Mouse (Mus musculus): ENCODE data around the gene Cfap58.

The Cfap58 gene

GRCm38 (mm10) chr19:47914191-47914590 is 23.3 kb upstream of the Cfap58 start:
- CTCF ChIA-PET, result interaction anchor here (0.6 kb wide), 2 partner anchors 13 to 385 kb away, joined by 3 to 5 read pairs; no protein-coding TSS in a partner anchor

- CTCF ChIA-PET, result interaction anchor here (0.7 kb wide), 1 partner anchor 28 kb away, joined by 3 read pairs; no protein-coding TSS in a partner anchor
Measured at GRCm38 (mm10) chr19:47915251-47915650, 22.2 kb upstream of the Cfap58 start.

- CTCF ChIA-PET, result interaction anchor here (0.9 to 2.3 kb wide), 3 partner anchors 12 to 27 kb away, joined by 3 to 9 read pairs (median 5); no protein-coding TSS in a partner anchor
Measured at GRCm38 (mm10) chr19:47917396-47917795, 20.1 kb upstream of the Cfap58 start.

GRCm38 (mm10) chr19:47918016-47918415 is 19.5 kb upstream of the Cfap58 start:
- CTCF ChIA-PET, result interaction anchor here (1.0 to 2.3 kb wide), 2 partner anchors 13 to 27 kb away, joined by 3 to 9 read pairs; no protein-coding TSS in a partner anchor

GRCm38 (mm10) chr19:47918455-47919101 is 18.9 kb upstream of the Cfap58 start:
- CTCF ChIA-PET, result interaction anchor here (0.8 to 2.3 kb wide), 3 partner anchors 14 to 52 kb away, joined by 3 to 9 read pairs (median 5); no protein-coding TSS in a partner anchor

GRCm38 (mm10) chr19:47919126-47919965 is 18.1 kb upstream of the Cfap58 start, which contains the start of the genes Cfap43 and Itprip:
Cfap43 (minus strand) TSS chr19:47919287.
Itprip (minus strand) TSS chr19:47919299.
- CTCF ChIA-PET, result interaction anchor here (0.8 to 2.3 kb wide), 4 partner anchors 13 to 53 kb away, joined by 3 to 9 read pairs (median 4); no protein-coding TSS in a partner anchor

- CTCF ChIA-PET, result interaction anchor here (0.6 to 1.5 kb wide), 3 partner anchors 12 to 35 kb away, joined by 4 to 5 read pairs (median 4); no protein-coding TSS in a partner anchor
Measured at GRCm38 (mm10) chr19:47919966-47920375, 17.5 kb upstream of the Cfap58 start.

- CTCF ChIA-PET, result no interaction called here
Measured at GRCm38 (mm10) chr19:47925819-47926218, 11.7 kb upstream of the Cfap58 start.

- CTCF ChIA-PET, result no interaction called here
Measured at GRCm38 (mm10) chr19:47927032-47927431, 10.4 kb upstream of the Cfap58 start.

- CTCF ChIA-PET, result no interaction called here
Measured at GRCm38 (mm10) chr19:47929043-47929442, 8.4 kb upstream of the Cfap58 start.

- CTCF ChIA-PET, result interaction anchor here (0.6 to 2.9 kb wide), 7 partner anchors 12 to 260 kb away, joined by 3 to 29 read pairs (median 4); no protein-coding TSS in a partner anchor
Measured at GRCm38 (mm10) chr19:47931982-47932638, 5.4 kb upstream of the Cfap58 start.

GRCm38 (mm10) chr19:47934146-47934545 is 3.3 kb upstream of the Cfap58 start:
- CTCF ChIA-PET, result no interaction called here

- CTCF ChIA-PET, result no interaction called here
Measured at GRCm38 (mm10) chr19:47934636-47935238, 2.7 kb upstream of the Cfap58 start.

GRCm38 (mm10) chr19:47935530-47935929 is 1.9 kb upstream of the Cfap58 start:
- CTCF ChIA-PET, result no interaction called here

GRCm38 (mm10) chr19:47936490-47936889 is 985 bp upstream of the Cfap58 start:
- CTCF ChIA-PET, result no interaction called here

GRCm38 (mm10) chr19:47936938-47937337 is 537 bp upstream of the Cfap58 start:
- CTCF ChIA-PET, result no interaction called here

- CTCF ChIA-PET, result no interaction called here
Measured at GRCm38 (mm10) chr19:47939361-47939760, 1.9 kb downstream of the Cfap58 start.

GRCm38 (mm10) chr19:47946821-47947465 is 9.5 kb downstream of the Cfap58 start:
- CTCF ChIA-PET, result interaction anchor here (0.6 kb wide), 1 partner anchor 93 kb away, joined by 3 read pairs; no protein-coding TSS in a partner anchor

GRCm38 (mm10) chr19:47950946-47951345 is 13.5 kb downstream of the Cfap58 start:
- CTCF ChIA-PET, result no interaction called here

- CTCF ChIA-PET, result no interaction called here
Measured at GRCm38 (mm10) chr19:47953169-47953568, 15.7 kb downstream of the Cfap58 start.

GRCm38 (mm10) chr19:47958181-47958580 is 20.7 kb downstream of the Cfap58 start:
- CTCF ChIA-PET, result no interaction called here
